Mouse (Mus musculus) liver, embryonic 14 days (tissue): ENCODE results near the gene Ufm1. TPM values are rescaled to one million over a fixed set of nuclear protein-coding genes. Genes with fewer than 3 reads are reported as not detected.

ENCODE experiments used
- polyA plus RNA-seq: library from polyadenylated mRNA; depleted of rRNA; stranded (reverse); fragments of >200 nt; gene quantifications from 2 replicates; pipeline ENCODE4 v1.2.3, GENCODE M21; 2012; rRNA removed

Gene Ufm1
- polyA plus RNA-seq: 9.4 and 10.0 TPM in 2 replicates

DNA sequence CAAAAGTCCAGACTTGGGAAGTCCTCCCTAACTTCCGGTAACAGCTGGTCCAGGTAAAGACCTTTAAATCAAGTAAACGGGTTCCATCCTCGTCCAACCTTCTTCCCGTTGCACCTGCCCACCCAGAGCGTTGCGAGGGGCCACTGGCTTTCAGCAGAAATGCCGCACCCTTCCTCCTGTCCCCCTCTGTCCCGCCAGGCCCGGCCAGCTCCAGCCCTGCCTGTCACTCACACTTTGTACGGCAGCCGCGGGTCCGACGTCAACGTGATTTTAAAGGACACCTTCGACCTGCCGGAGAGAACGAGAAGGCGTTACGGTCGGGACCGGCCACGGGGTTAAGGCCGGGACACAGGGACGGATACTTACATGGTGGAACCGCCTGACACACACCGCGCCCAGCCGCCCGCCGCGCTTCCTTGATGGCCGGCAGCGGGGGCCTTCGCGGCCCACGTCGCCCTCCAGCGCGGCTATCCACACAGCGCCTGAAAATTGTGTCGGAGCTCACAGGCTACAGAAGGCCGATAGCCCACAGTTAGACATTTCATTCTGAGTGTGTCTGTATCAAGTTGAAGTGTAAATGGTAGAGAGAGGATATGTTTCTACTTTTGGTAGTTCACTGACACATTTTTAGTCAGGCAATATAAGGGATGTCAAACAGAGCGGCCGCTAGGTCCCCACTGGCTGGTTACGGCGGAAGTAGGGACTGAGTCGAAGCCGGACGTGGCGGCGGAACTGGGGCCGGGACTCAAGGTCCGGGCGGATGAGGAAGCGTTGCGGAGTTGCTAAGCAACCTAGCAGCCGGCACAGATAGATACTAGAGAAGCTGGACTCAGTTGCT is at the start of gene Ufm1:
Ufm1 (minus strand) TSS at position 448 of the 838 bp plus-strand sequence.

DNA sequence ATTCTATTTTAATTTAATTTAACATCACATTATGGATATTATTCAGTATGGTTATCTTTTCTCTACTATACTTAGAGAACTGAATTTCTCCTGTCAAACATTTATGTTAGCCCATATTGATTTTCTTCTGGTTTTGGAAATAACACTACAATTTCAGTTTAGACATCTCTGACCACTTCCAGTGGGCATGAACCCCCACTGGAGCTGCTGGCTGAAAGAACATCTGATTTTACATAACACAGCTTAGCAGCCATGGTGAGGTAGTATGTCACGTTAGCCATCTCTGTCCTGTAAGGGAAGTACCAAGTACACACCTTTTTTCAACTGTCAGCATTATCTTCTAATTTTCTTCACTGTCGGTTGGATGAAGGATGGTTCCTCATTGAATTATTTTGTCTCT is 18.8 kb downstream of the Ufm1 start, which contains the start of gene Gm10985:
Gm10985 (plus strand) TSS at position 301 of the 400 bp plus-strand sequence.

Other genes with a start within 250 kb of the Ufm1 start
- 0.71 and 0.83 TPM in 2 replicates for gene Frem2, start 206.5 kb downstream of the Ufm1 start, polyA plus RNA-seq
- not detected in 2 replicates for gene Gm10985, start 18.7 kb downstream of the Ufm1 start, polyA plus RNA-seq